Mouse (Mus musculus): Measurements from ENCODE around the gene Higd2a.

- TF ChIP-seq CTCF (IDR thresholded peaks at IDR 0.05; ENCODE audit: low read depth, low read length) = no peak
- no peak for TF ChIP-seq POLR2A (IDR thresholded peaks at IDR 0.05; ENCODE audit: borderline replicate concordance, low read depth, low read length)
Observed at GRCm38 (mm10) chr13:54598622-54599143, 8.7 kb downstream of the Higd2a start.
